Mouse (Mus musculus): ENCODE results near the gene Lrrc19. TPM values are rescaled to one million over a fixed set of nuclear protein-coding genes. Genes with fewer than 3 reads are reported as not detected.

Lrrc19 gene
- 0.74 TPM for polyA plus RNA-seq (2014; fragmentation: Illumina TruSeq; extraction: RNeasy Lipid Tissue Mini Kit (QIAGEN cat#74804); ENCODE audit: low read depth, low replicate concordance)

GRCm38 (mm10) chr4:94649920-94650319 is at the start of gene Lrrc19:
Gene Lrrc19, minus strand, starts transcription at chr4:94650144.

GRCm38 (mm10) chr4:94613972-94614626 is 35.8 kb downstream of the Lrrc19 start, which contains the start of gene Ift74:
Gene Ift74, plus strand, starts transcription at chr4:94614491.

GRCm38 (mm10) chr4:94603031-94603629 is 46.8 kb downstream of the Lrrc19 start, which contains the start of gene Plaa:
Gene Plaa, minus strand, starts transcription at chr4:94603244.

Other genes starting within 250 kb of the Lrrc19 start
- not detected for gene Gm10306, start 93.6 kb downstream of the Lrrc19 start, polyA plus RNA-seq (2014; fragmentation: Illumina TruSeq; extraction: RNeasy Lipid Tissue Mini Kit (QIAGEN cat#74804); ENCODE audit: low read depth, low replicate concordance)
- gene Caap1, start 93.3 kb downstream of the Lrrc19 start, polyA plus RNA-seq (2014; fragmentation: Illumina TruSeq; extraction: RNeasy Lipid Tissue Mini Kit (QIAGEN cat#74804); ENCODE audit: low read depth, low replicate concordance), result 10.9 TPM
- gene Plaa, start 46.9 kb downstream of the Lrrc19 start, polyA plus RNA-seq (2014; fragmentation: Illumina TruSeq; extraction: RNeasy Lipid Tissue Mini Kit (QIAGEN cat#74804); ENCODE audit: low read depth, low replicate concordance), result 84.8 TPM
- 10.7 TPM for gene Ift74, start 35.7 kb downstream of the Lrrc19 start, polyA plus RNA-seq (2014; fragmentation: Illumina TruSeq; extraction: RNeasy Lipid Tissue Mini Kit (QIAGEN cat#74804); ENCODE audit: low read depth, low replicate concordance)
- gene Tek, start 89.1 kb upstream of the Lrrc19 start, polyA plus RNA-seq (2014; fragmentation: Illumina TruSeq; extraction: RNeasy Lipid Tissue Mini Kit (QIAGEN cat#74804); ENCODE audit: low read depth, low replicate concordance), result 7.3 TPM